Mouse (Mus musculus) heart, postnatal 0 days (tissue): Measurements from ENCODE around the gene Iba57.

Experiments
- CTCF ChIP-seq: IDR thresholded peaks from 2 replicates; pipeline ENCODE4 v1.5.1; 2016; ENCODE audit warnings: antibody characterized with exemption, control low read depth, low read depth
- EP300 ChIP-seq: IDR thresholded peaks from 2 replicates; pipeline ENCODE4 v1.6.1; 2016; ENCODE audit warnings: antibody characterized with exemption, low read depth

DNA sequence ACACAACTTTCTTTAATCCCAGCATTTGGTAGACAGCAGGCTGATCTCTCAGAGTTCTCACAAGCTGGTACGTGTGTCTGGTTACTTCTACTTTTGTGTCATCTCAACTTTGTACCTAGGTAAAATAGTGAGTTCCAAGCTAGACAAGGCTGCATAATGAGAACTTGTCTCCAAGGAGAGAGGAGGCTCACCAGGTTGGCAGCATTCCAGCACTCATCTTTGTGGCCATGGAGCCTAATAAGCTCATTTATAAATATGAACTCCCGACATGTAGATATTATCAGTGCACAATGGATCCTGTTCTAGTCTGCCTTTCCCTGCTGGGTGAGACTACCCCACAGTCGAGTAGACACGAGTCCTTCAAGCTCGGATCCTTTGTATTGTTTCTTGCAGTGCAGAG is 46.0 kb upstream of the Iba57 start:
- TF ChIP-seq CTCF (no peak), EP300 (no peak)
